Mouse (Mus musculus) G1E (cell line): Measurements from ENCODE around the gene Hmga1b. TPM values are rescaled to one million over a fixed set of nuclear protein-coding genes. Genes with fewer than 3 reads are reported as not detected.
"Not testable (repeated sequence)": the region's sequence is repeated elsewhere in the genome, so short reads cannot be mapped to it uniquely, and the experiment has no call there.

Experiments
- ATAC-seq: 2 replicates; pipeline ENCODE4 v1.8.0; 2016; ENCODE audit warnings: mild to moderate bottlenecking; ENCODE audit not compliant: insufficient number of reproducible peaks, poor library complexity, low FRiP score, severe bottlenecking; ENCODE audit errors: extremely low read depth
- DNase-seq: peaks from one replicate; pipeline ENCODE4 v3.0.0; 2012; ENCODE audit warnings: low spot score
- H3K27me3 ChIP-seq: 2 replicates; pipeline ENCODE4 v1.6.1; 2012; ENCODE audit warnings: mild to moderate bottlenecking, low read length, inconsistent platforms; ENCODE audit not compliant: insufficient read depth
- H3K36me3 ChIP-seq: replicated peaks from 2 replicates; pipeline ENCODE3; 2012; ENCODE audit warnings: mild to moderate bottlenecking, inconsistent platforms
- H3K4me1 ChIP-seq: 2 replicates; pipeline ENCODE4 v1.6.1; 2012; ENCODE audit warnings: low read depth, low read length, inconsistent platforms, mixed read lengths; ENCODE audit not compliant: insufficient read depth
- H3K4me3 ChIP-seq: 2 replicates; pipeline ENCODE4 v1.5.1; 2012; ENCODE audit warnings: low read depth, mild to moderate bottlenecking, inconsistent platforms, low read length, moderate library complexity, mixed read lengths
- H3K9me3 ChIP-seq: replicated peaks from 2 replicates; pipeline ENCODE4 v1.6.1; 2012; ENCODE audit warnings: inconsistent platforms
- CTCF ChIP-seq: IDR thresholded peaks from 2 replicates; pipeline ENCODE4 v1.5.1; 2012; ENCODE audit warnings: low read depth, low read length, inconsistent platforms, mixed read lengths
- GATA1 ChIP-seq: IDR thresholded peaks from 2 replicates; pipeline ENCODE4 v1.6.1; 2012; ENCODE audit warnings: borderline replicate concordance, low read length, inconsistent platforms, mixed read lengths
- GATA2 ChIP-seq: IDR thresholded peaks from 2 replicates; pipeline ENCODE4 v1.6.1; 2012; ENCODE audit warnings: low read depth, low read length, inconsistent platforms, borderline replicate concordance
- POLR2AphosphoS5 ChIP-seq: IDR thresholded peaks from 2 replicates; pipeline ENCODE4 v1.6.1; 2012; ENCODE audit warnings: low read depth, low read length, inconsistent platforms; ENCODE audit not compliant: insufficient replicate concordance
- TAL1 ChIP-seq: conservative IDR thresholded peaks from 2 replicates; pipeline ENCODE4 v1.6.1; 2012; ENCODE audit warnings: low read depth, low read length, inconsistent platforms, mixed read lengths
- polyA plus RNA-seq: library from polyadenylated mRNA; stranded (reverse); fragments of >175 nt; gene quantifications from 2 replicates; pipeline ENCODE4 v1.2.3, GENCODE M21; 2012
- total RNA-seq, 2 experiments: library from RNA; stranded (forward) in 1 of 2; stranded (reverse) in 1 of 2; fragments of 200-1000 nt in 1 of 2; fragments of >200 nt in 1 of 2; fragmentation: Nextera tagmentation in 1 of 2; gene quantifications; 2 replicates each; pipeline ENCODE4 v1.2.3; 2014 to 2017

The Hmga1b gene
- total and polyA plus RNA-seq, 3 experiments: 114 to 2,501 (median 568) TPM

DNA sequence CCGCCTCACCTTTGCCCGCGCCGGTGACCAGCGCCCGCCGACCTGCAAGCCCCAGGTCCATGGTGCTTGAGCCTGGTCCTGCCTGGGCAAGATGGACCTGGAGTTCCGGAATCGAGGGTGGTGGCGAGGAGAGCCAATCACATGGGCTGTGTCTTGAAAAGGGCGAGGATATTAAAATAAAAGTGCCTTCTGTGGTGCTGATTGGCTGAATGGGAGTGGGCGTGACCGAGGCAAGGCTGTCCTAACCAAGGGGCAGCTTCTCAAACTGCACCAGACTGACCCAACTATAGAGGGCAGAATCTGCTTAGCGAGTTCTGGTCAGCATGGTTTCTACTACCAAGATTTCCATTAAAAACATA, 35.4 kb upstream of the Hmga1b start, which contains the start of gene Dcxr:
Gene Dcxr, minus strand, starts transcription at position 113 of the 359 bp plus-strand sequence.
- Histone ChIP-seq H3K36me3 (peaks cover 26% of the 10 kb centered on the region), H3K4me3 (peak within 1 kb of the TSS; percentile 74), H3K27me3 (peaks cover 45% of the 10 kb centered on the region), H3K9me3 (peaks cover 3% of the 10 kb centered on the region; the same call in 1 of the 2 replicates), H3K4me1 (peaks cover 25% of the 10 kb centered on the region)
- ATAC-seq: peak; percentile 99
- DNase-seq: peak; percentile 99
- TF ChIP-seq CTCF (no peak), TAL1 (no peak), GATA2 (no peak), POLR2AphosphoS5 (no peak), GATA1 (no peak)

DNA sequence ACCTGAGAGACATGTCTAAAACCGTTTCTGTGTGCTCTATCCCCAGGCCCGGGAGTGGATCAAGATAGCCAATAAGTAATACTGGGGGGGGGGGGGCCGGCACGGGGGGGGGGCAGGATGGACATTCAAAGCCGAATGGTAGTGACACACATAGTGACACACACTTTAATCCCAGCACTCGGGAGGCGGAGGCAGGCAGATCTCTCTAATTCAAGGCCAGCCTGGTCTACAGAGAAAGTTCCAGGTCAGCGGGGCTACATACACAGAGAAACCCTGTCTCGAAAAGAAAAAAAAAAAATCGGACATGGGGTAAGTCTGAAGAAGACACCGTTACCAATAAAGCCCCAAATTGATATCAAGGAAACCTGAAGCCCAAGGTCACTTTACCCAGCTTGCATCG, 35.0 kb upstream of the Hmga1b start:
- no peak for ATAC-seq
- Histone ChIP-seq H3K4me3 (no peak overlapping the region), H3K9me3 (peaks cover 3% of the 10 kb centered on the region; the same call in 1 of the 2 replicates), H3K27me3 (peaks cover 45% of the 10 kb centered on the region), H3K36me3 (peaks cover 26% of the 10 kb centered on the region), H3K4me1 (peaks cover 22% of the 10 kb centered on the region)
- no peak for DNase-seq
- TF ChIP-seq CTCF: no peak
- TF ChIP-seq TAL1: no peak
- TF ChIP-seq POLR2AphosphoS5: no peak
- TF ChIP-seq GATA2: no peak
- no peak for TF ChIP-seq GATA1

DNA sequence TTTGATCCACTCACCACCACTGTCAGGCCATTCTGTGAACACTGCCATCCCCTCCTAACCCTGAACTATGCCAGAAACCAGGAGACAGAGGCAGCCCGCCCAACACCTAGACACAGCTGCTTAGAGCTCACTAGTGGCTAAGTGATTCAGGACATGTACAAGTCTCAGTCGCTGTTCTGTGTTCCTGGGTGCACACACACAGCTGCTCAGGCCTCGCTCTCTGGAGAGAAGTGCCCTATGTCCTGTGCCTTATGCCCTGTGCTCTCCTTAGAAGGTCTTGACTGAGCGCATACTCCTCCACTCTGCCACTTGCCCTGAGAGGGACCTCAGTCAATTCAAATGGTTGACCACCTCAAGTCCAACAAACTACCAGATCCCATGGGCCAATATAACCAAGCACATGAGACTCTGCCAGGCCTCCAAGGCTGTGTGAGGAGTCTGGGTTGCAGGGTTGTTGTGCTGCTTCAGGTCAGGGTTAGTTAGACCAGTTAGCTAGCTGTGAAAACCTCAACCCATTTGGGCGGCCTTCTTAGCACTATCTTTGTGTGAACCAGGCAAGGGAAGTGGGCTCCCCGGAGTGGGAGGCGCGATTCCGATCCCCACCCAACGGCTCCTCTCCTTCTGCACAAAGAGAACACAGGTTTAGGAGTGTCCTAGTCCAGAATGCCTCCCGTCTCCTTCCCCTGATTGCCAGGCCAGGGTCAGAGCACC, 33.9 kb upstream of the Hmga1b start:
- H3K4me3 ChIP-seq: no peak overlapping the region
- DNase-seq: no peak
- peaks cover 54% of the 10 kb centered on the region for H3K27me3 ChIP-seq
- peaks cover 22% of the 10 kb centered on the region for H3K4me1 ChIP-seq
- no peak for TF ChIP-seq GATA2
- TF ChIP-seq POLR2AphosphoS5: no peak
- no peak for TF ChIP-seq TAL1
- no peak for TF ChIP-seq GATA1
- no peak for TF ChIP-seq CTCF
- ATAC-seq: no peak
- H3K36me3 ChIP-seq: peaks cover 22% of the 10 kb centered on the region
- H3K9me3 ChIP-seq: peaks cover 3% of the 10 kb centered on the region; the same call in 1 of the 2 replicates

DNA sequence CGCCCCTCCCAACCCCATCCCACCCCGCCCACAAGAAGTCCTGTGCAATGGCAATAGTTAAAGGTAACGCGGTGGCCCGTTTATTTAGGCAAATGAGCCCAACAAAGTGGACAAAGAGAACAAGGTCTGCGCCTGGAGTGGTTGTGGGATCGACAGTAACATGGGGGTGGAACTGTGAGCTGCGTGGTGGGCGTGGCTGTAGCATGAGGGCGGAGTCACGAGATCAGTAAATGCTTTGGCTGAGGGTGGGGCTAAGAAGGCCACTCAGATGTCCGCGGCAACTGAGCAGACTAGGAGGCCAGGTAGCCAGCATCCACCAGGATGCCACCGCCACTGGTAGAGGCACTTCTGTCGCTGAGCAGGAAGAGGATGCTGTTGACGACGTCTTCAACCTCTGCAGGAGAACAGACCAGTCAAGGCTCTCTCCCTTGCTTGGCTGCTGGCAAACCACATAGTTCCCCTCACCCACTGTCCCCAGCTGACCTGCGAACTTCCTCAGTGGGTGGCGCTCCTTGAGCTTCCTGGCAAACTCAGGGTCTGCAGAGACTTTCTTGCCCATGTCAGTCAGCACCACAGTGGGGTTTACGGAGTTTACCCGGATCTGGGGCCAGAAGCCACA, 33.1 kb upstream of the Hmga1b start:
- H3K9me3 ChIP-seq, ATAC-seq, DNase-seq: not testable (repeated sequence)
- Histone ChIP-seq H3K27me3 (peaks cover 54% of the 10 kb centered on the region), H3K4me1 (peaks cover 22% of the 10 kb centered on the region), H3K36me3 (peaks cover 18% of the 10 kb centered on the region), H3K4me3 (peak overlapping the region; percentile 17; the same call in 1 of the 2 replicates)

DNA sequence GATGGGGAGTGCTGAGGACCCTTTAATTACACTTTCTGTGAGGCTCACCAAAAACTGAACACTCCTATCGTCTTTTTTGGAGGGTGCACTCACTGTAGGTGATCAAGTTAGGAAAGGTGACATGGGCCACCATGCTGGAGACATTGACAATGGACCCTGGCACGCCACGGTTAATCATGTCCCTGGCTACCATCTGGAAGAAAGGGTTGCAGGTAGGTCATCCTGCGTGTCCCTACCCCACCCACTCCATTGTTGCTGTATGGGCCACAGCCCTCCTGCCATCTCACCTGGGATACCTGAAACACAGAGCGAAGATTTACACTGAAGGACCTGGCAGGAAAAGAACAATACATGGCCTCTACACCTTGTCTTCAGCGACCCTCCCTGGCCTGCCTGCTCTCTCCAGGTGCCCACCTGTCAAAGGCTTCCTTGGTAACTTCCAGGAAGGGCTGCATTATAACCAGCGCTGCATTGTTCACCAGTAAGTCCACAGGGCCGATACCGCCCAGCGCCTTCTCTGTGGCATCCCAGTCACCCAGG, 32.2 kb upstream of the Hmga1b start:
- Histone ChIP-seq H3K36me3 (peaks cover 10% of the 10 kb centered on the region), H3K4me1 (peaks cover 22% of the 10 kb centered on the region), H3K9me3 (peaks cover 3% of the 10 kb centered on the region; the same call in 1 of the 2 replicates), H3K27me3 (peaks cover 52% of the 10 kb centered on the region), H3K4me3 (no peak overlapping the region)
- DNase-seq (no peak), ATAC-seq (no peak)
- TF ChIP-seq GATA2 (no peak), TAL1 (no peak), GATA1 (no peak), POLR2AphosphoS5 (no peak), CTCF (no peak)

DNA sequence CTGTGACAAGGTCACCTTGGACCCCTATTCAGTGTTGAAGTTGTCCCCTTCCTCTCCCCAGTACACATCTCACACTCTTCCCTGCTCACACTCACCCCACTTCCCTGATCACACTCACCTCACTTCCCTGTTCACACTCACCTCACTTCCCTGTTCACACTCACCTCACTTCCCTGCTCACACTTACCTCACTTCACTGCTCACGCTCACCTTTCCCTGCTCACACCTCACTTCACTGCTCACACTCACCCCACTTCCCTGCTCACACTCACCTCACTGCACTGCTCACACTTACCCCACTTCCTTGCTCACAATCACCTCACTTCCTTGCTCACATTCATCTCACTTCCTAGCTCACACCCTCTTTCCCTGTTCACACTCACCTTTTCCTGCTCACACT, 31.2 kb upstream of the Hmga1b start:
- peaks cover 15% of the 10 kb centered on the region for H3K4me1 ChIP-seq
- TF ChIP-seq CTCF (no peak), GATA2 (0 out of 2 replicates have a peak, but pooled peaks have one; percentile 7), POLR2AphosphoS5 (peak; percentile 41; the same call in 1 of the 2 replicates)
- DNase-seq (no peak), ATAC-seq (no peak)
- peaks cover under 1% of the 10 kb centered on the region for H3K36me3 ChIP-seq
- H3K9me3 ChIP-seq: peaks cover 3% of the 10 kb centered on the region; the same call in 1 of the 2 replicates
- peak overlapping the region; percentile 15; the same call in 1 of the 2 replicates for H3K4me3 ChIP-seq
- H3K27me3 ChIP-seq: peaks cover 49% of the 10 kb centered on the region
